Mouse (Mus musculus) spleen, adult 18-20 months (tissue): Measurements from ENCODE around the gene Serpina16.
A peak's percentile ranks its signal among the peaks of the same experiment; 100 is the strongest.

ENCODE experiments used
- DNase-seq, 2 experiments: peaks; one replicate each; pipeline ENCODE4 v3.0.0; 2022; ENCODE audit warnings: mixed read lengths in 2 of 2

The Serpina16 gene

DNA sequence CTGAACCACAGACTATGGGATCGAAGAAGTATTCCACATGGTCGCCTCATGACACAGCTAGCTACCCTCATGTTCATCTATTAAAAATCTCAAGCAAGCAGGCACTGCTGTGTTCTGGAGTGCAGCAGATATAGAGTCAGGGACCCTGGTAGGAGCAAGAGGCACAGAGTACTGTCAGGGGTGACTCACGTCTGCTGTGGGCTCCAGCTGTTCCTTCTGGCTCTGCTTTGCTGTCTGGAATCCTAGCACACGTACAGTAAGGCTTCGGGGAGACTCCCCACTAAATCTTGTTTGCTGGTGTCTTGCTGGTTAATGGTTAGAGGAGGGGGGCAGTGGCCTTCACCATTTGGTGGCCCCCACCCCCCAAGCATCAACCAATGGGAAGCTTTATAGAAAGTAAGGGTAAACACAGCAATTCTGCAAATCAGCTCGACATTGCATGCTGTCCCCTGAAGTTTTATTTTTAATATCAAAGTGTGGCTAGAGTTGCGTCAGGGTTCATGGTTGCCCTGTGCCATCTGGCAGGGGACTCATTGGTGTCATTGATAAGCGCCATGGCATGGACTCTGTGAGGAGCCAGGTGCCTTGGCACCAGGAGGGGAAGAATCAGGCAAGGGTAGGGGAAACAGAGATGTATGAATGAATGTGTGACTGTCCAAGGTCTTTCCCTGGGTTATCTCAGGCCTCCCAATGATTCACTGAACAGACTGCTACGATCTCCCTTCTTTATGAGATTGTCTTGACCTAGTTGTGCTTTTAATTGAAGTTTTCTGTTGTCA lies 18.9 kb downstream of the Serpina16 start, which contains the start of gene Serpina6:
Gene Serpina6 (minus strand): TSS at position 365 of the 779 bp plus-strand sequence.
- DNase-seq = no peak

GRCm38 (mm10) chr12:103655123-103656044 lies 20.6 kb downstream of the Serpina16 start:
- DNase-seq = no peak

DNA sequence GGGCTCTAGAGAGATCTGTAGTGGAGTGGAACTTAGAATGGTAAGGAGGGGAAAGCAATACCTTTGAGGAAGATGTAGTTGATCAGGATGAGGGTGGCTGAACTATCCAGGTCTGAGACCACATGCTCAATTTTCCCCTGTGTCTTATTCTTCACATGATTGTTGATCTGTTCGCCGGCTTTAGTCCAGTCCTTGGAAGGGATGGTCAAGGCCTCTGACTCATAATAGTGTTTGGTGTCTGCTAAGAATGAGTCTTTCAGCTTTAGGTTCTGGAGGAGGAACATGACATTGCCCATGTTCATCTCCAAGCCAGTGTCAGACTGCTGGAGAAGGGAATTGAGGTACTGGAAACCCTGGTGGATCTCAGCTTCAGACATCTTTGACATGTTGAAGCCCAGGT lies 22.1 kb downstream of the Serpina16 start:
- no peak for DNase-seq

GRCm38 (mm10) chr12:103646314-103646713 lies 29.6 kb downstream of the Serpina16 start:
- no peak for DNase-seq

DNA sequence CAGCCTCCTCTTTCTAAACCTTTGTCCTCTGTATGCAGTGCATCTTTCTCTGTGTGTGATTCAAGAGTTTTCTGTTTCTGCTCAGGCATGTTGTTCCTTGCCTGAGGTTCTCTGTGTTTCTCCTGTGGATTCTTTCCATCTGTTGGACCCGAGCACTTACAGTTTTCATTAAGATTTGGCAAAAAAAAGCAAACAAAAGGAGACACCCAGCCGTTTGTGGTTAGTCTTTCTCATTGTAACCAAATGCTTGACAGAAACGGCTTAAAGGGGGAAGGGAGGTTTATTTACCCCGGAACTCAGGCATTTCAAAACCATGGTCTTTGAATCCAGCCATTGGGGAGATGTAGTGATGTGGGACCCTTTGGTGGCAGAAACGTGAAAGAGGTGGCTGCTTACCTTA lies 31.3 kb downstream of the Serpina16 start:
- no peak for DNase-seq

DNA sequence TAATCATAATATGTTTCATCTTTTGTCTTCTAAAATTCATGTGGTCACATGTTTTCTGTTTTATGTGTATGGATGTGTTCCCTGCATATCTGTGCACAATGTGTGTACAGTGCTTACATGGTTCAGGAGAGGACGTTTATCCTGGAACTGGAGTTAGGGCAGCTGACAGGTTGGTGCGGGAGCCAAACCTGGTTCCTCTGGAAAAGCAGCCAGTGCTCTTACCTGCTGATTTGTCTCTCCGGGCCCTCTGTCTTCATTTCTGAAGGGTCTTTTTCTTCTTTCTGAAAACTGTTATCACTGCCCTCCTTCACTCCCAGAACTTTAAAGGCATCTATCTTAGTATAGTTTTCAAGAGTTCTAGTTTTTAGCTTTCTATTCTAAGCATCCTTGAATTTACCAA lies 32.1 kb downstream of the Serpina16 start:
- no peak for DNase-seq

DNA sequence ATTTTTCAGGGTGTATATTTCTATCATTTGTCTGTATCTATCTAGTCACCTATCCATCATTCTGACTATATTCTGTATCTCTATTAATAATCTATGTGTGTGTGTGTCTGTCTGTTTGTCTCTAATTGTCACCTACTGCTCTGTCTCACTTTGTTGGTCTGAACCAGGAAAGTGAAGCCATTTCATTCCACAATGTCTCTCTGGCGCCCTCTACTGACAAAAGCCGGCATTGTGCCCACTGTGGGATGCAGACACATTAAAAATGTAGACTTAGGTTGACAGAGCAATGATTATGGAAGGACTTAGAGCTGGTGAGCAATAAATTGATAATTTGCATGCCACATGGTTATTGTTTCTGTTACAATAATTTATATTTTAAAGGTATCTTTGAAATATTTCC lies 32.6 kb downstream of the Serpina16 start:
- DNase-seq = peak in 1 of 2 experiments; percentile 59

DNA sequence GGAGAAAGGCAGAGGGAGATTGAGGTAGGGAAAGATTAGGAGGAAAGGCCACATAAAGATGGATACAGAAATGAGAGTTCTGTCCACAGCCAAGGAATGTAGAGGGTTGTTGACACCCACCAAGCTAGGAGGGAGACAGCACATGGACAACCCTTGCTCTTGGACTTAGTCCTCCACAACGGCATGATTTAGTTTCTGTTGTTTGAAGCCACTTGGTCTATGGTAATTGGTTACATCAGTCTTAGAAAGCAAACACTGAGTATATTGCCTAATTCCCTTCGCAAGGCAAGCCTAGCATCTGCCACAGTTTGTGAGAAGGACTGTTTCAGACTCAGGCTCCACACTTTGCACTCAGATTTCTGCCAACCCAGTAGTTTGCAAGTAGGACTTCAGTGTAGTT lies 40.1 kb downstream of the Serpina16 start:
- no peak for DNase-seq

DNA sequence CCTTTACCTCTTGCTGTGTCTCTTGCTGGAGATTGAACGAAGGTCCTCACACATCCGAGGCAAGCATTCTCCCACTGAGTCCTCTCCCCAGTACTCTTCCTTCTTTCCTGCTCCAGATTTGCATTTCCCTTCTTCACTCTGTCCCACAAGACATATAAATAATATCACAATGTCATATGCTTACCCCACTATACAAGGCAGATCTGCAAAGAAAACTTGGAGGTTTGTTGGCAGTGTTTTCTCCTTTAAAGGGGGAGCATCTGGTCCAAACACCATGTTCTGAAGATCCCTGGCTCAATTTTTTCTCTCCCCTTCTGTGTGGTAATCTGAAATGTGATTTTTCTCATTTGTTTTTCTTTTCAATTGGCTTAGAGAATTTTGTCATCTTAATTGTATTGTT lies 41.5 kb downstream of the Serpina16 start:
- DNase-seq = no peak

GRCm38 (mm10) chr12:103631203-103631612 lies 44.7 kb downstream of the Serpina16 start, which contains the start of gene Serpina10:
TSS of gene Serpina10 (minus strand) at chr12:103631444.
- DNase-seq = no peak
